Mouse (Mus musculus): ENCODE measurements around the gene Arcn1.

- TF ChIP-seq CTCF (IDR thresholded peaks at IDR 0.05; ENCODE audit: control insufficient read depth, insufficient read depth, low read length) (no peak), POLR2A (IDR thresholded peaks at IDR 0.05; ENCODE audit: borderline replicate concordance, control insufficient read depth, low read depth, low read length) (no peak)
These were observed 68.4 kb downstream of the Arcn1 start for GRCm38 (mm10) chr9:44699196-44699595.
